Mouse (Mus musculus): Measurements from ENCODE around the gene Pten.

- no peak for TF ChIP-seq FLI1 (IDR thresholded peaks at IDR 0.05; ENCODE audit: low read length)
- TF ChIP-seq GATA1 (IDR thresholded peaks at IDR 0.05; ENCODE audit: borderline replicate concordance, low read length), result no peak
Observed at GRCm38 (mm10) chr19:32715681-32716080, 41.6 kb upstream of the Pten start.
